Mouse (Mus musculus) gastrocnemius, postnatal 25 days (tissue): Measurements from ENCODE around the gene Ilk. TPM values are rescaled to one million over a fixed set of nuclear protein-coding genes. Genes with fewer than 3 reads are reported as not detected.
A peak's percentile ranks its signal among the peaks of the same experiment; 100 is the strongest.
"Not testable (repeated sequence)": the region's sequence is repeated elsewhere in the genome, so short reads cannot be mapped to it uniquely, and the experiment has no call there.

Experiments used
- DNase-seq: peaks from one replicate; pipeline ENCODE4 v3.0.0; 2022
- long read RNA-seq, 2 experiments: library from polyadenylated mRNA; stranded (forward); transcript quantifications; one replicate each; pipeline ENCODE4 v2.0.0; 2021
- total RNA-seq, 2 experiments: library from RNA; stranded (reverse); gene quantifications; 1 replicate in 1 of 2; 2 replicates in 1 of 2; pipeline ENCODE4 v1.2.3; 2021

The Ilk gene
- total RNA-seq = 10 to 100 TPM; 49.9 to 59.5 TPM
- long read RNA-seq, experiment 1, transcript Ilk-201 (13 exons, 1,795 nt) = major isoform, 53 of 69 reads
- long read RNA-seq, experiment 1, partial matches to known transcripts = 16 of 69 reads
- long read RNA-seq, experiment 1, other reads (novel, unspliced or antisense) = 0 of 69 reads
- long read RNA-seq, experiment 2, transcript Ilk-201 (13 exons, 1,795 nt) = major isoform, 69 of 91 reads
- long read RNA-seq, experiment 2, partial matches to known transcripts = 15 of 91 reads
- long read RNA-seq, experiment 2, other reads (novel, unspliced or antisense) = 5 of 91 reads

- DNase-seq = peak; percentile 92
Observed at GRCm38 (mm10) chr7:105736264-105736901, at the start of gene Ilk. TSS of gene Ilk (plus strand) at chr7:105736592.

GRCm38 (mm10) chr7:105690875-105691274 is 45.5 kb upstream of the Ilk start:
- no peak for DNase-seq

- DNase-seq = no peak
Observed at GRCm38 (mm10) chr7:105703184-105703583, 33.2 kb upstream of the Ilk start.

- DNase-seq = no peak
Observed at GRCm38 (mm10) chr7:105703816-105704215, 32.6 kb upstream of the Ilk start.

- DNase-seq = no peak
Observed at GRCm38 (mm10) chr7:105708733-105709132, 27.7 kb upstream of the Ilk start.

- no peak for DNase-seq
Observed at GRCm38 (mm10) chr7:105715366-105715765, 21.0 kb upstream of the Ilk start.

GRCm38 (mm10) chr7:105721916-105722315 is 14.5 kb upstream of the Ilk start:
- DNase-seq = no peak

GRCm38 (mm10) chr7:105726144-105726979 is 10.0 kb upstream of the Ilk start:
- no peak for DNase-seq

- DNase-seq = no peak
Observed at GRCm38 (mm10) chr7:105726980-105727325, 9.4 kb upstream of the Ilk start.

GRCm38 (mm10) chr7:105728701-105729428 is 7.5 kb upstream of the Ilk start:
- no peak for DNase-seq

GRCm38 (mm10) chr7:105733836-105734235 is 2.6 kb upstream of the Ilk start:
- peak; percentile 3 for DNase-seq

GRCm38 (mm10) chr7:105734826-105735225 is 1.6 kb upstream of the Ilk start:
- no peak for DNase-seq

- not testable (repeated sequence) for DNase-seq
Observed at GRCm38 (mm10) chr7:105735464-105735863, 928 bp upstream of the Ilk start.

GRCm38 (mm10) chr7:105736911-105737521 is 624 bp downstream of the Ilk start, which contains the start of gene Rrp8:
TSS of gene Rrp8 (minus strand) at chr7:105737385.
- no peak for DNase-seq

- DNase-seq = peak; percentile 0
Observed at GRCm38 (mm10) chr7:105737648-105738047, 1.3 kb downstream of the Ilk start.

- peak; percentile 0 for DNase-seq
Observed at GRCm38 (mm10) chr7:105738286-105738685, 1.9 kb downstream of the Ilk start.

- peak; percentile 68 for DNase-seq
Observed at GRCm38 (mm10) chr7:105738948-105739347, 2.6 kb downstream of the Ilk start.

- peak; percentile 3 for DNase-seq
Observed at GRCm38 (mm10) chr7:105740089-105740795, 3.9 kb downstream of the Ilk start.

- peak; percentile 4 for DNase-seq
Observed at GRCm38 (mm10) chr7:105740851-105741250, 4.5 kb downstream of the Ilk start.

GRCm38 (mm10) chr7:105741978-105742377 is 5.6 kb downstream of the Ilk start:
- DNase-seq = no peak
